Mouse (Mus musculus): ENCODE results near the gene Ctsl. TPM values are rescaled to one million over a fixed set of nuclear protein-coding genes. Genes with fewer than 3 reads are reported as not detected.
A peak's percentile ranks its signal among the peaks of the same experiment; 100 is the strongest.

The Ctsl gene
- polyA plus RNA-seq, 1 experiment from 2014 or later: 159 TPM

DNA sequence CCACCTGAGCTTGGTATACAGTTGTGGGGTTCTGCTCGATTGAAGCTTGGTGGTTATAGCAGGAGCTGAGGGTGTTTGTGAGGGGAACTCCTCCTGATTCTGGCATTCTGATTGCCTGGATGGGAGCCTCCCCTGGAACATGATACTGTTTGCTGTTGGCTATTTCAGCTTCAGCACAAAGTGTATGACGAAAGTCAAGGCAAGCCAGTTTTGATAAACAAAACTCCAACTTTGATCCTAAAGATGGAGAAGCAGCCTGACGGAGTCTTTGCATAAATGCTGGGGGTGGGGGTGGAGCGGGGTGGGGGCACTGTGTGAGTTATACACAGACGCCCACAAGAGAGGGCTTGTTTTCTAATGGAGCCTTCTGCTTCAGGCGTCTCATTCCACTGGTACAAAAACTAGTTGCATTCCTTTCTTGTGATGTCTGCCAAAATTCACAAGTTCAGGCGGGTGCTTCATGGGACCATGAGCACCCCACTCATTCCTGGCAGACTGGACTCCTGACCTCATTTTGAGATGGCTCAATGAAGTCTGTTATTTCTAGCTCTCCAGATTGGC, 30.2 kb upstream of the Ctsl start:
- Histone ChIP-seq H3K4me1 (no peaks in the 10 kb centered on the region), H3K4me3 (no peak overlapping the region), H3K9me3 (replicated peaks) (no peaks in the 10 kb centered on the region), H3K27ac (replicated peaks) (no peak overlapping the region), H3K36me3 (no peaks in the 10 kb centered on the region), H3K27me3 (ENCODE audit: low read depth, poor library complexity, severe bottlenecking) (no peaks in the 10 kb centered on the region)
- no peak for DNase-seq (ENCODE audit: low spot score)
- 75% methylated on average over 7 of the region's 7 CpGs for WGBS

DNA sequence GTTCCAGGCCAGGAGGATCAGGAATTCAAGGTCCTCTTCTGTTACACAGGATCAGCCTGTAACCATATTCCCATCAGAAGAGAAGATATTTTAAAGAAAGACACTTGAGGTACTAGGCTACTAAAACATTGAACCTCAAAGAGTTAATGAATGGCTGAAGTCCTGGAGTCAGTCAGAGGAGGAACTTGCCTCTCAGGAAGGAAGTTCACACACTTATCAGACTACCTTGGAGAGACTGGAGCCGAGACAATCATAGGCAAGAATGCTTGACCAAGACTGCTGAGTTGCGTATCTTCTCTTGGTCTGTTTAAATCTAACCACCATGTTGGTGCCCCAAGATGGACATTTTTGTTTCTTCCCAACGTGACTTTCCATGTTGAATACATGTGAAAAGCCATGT, 29.2 kb upstream of the Ctsl start:
- H3K4me3 ChIP-seq: no peak overlapping the region
- H3K27ac ChIP-seq (replicated peaks): no peak overlapping the region
- no peak for DNase-seq (ENCODE audit: low spot score)
- no peaks in the 10 kb centered on the region for H3K27me3 ChIP-seq (ENCODE audit: low read depth, poor library complexity, severe bottlenecking)
- no peaks in the 10 kb centered on the region for H3K9me3 ChIP-seq (replicated peaks)
- WGBS: 85% methylated on average over 3 of the region's 3 CpGs
- no peaks in the 10 kb centered on the region for H3K36me3 ChIP-seq
- H3K4me1 ChIP-seq: no peaks in the 10 kb centered on the region

DNA sequence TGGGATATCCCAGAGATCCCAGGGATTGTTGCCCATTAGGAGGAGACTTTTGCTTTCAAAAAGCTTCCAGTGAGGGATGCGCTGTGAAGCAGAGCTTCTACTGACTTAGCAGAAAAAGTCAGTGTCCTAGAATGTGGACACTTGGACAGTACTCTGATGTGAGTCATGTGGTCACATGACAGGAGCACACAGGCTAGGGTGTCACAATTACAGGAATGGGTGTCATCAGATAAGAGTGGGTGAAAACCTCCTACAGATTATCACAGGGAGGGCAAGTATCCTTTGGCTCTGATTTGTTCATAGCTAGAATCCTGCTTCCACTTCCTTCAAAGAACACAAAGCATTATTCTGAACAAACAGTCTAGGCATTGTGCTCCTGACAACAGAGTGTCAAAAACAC, 27.4 kb upstream of the Ctsl start:
- Histone ChIP-seq H3K27me3 (ENCODE audit: low read depth, poor library complexity, severe bottlenecking) (no peaks in the 10 kb centered on the region), H3K4me1 (no peaks in the 10 kb centered on the region), H3K36me3 (no peaks in the 10 kb centered on the region), H3K27ac (replicated peaks) (no peak overlapping the region), H3K4me3 (no peak overlapping the region), H3K9me3 (replicated peaks) (no peaks in the 10 kb centered on the region)
- WGBS: 100% methylated on average over 1 of the region's 1 CpGs
- no peak for DNase-seq (ENCODE audit: low spot score)

DNA sequence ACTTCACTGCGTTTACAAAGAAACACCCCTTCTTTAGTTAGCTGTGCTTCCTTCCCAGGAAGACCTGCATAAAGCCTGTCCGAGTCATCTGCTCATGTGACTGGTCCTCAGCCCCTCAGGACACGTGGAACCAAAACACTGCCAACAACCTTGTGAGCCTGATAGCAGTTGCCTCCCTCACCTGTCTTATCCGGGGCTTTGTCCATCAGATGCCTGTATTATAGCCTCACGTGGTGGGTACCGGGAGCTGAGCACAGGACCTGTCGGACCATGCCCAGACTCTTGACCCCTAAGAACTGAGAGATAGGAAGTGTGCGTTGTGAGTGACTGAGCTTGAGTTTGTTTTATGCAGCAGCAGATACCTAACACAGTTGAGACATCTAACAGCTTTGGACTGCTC, 26.3 kb upstream of the Ctsl start:
- Histone ChIP-seq H3K27me3 (ENCODE audit: low read depth, poor library complexity, severe bottlenecking) (no peaks in the 10 kb centered on the region), H3K36me3 (no peaks in the 10 kb centered on the region), H3K9me3 (replicated peaks) (no peaks in the 10 kb centered on the region), H3K27ac (replicated peaks) (no peak overlapping the region), H3K4me1 (no peaks in the 10 kb centered on the region), H3K4me3 (no peak overlapping the region)
- no peak for DNase-seq (ENCODE audit: low spot score)
- WGBS: 79% methylated on average over 8 of the region's 8 CpGs

DNA sequence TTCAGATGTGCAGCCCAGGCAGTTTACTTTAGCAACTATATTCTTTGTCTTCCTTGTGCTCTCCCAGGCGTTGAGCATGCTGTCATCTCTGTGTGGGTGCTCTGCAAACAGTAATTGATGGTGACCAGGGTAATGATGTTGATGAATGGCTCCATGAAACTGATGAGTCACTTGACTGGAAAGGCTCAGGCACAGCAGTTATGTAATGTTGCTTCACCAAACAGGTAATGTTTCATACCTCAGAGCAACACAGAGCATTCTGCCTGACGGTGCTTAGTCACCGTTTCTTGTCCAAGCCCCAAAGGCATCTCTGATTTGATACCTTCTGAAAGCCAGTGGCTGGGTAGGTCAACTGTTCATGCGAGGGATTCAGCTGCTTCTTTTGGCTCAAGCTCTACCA, 17.7 kb upstream of the Ctsl start:
- H3K4me3 ChIP-seq: no peak overlapping the region
- DNase-seq (ENCODE audit: low spot score): no peak
- H3K27ac ChIP-seq (replicated peaks): no peak overlapping the region
- no peaks in the 10 kb centered on the region for H3K27me3 ChIP-seq (ENCODE audit: low read depth, poor library complexity, severe bottlenecking)
- no peaks in the 10 kb centered on the region for H3K9me3 ChIP-seq (replicated peaks)
- H3K4me1 ChIP-seq: no peaks in the 10 kb centered on the region
- no peaks in the 10 kb centered on the region for H3K36me3 ChIP-seq
- WGBS: 81% methylated on average over 4 of the region's 4 CpGs

DNA sequence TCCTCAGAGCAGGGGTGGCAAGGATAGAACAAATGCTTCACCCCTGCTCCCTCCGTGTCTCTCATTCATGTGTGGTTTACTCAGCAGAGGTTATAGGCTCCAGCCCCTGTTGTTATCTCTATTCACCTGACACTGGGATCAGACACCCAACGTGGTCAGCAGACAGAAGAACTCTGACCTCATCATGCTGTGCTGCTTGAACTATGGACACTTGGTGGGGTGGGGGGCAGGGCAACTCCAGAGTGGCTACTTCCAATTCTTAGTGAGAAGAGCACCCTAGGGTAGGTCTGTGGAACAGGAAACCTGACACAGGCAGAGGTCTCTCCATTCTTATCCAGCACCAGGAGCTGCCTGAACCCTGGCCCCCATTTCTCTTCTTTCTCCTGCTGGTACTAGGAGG, 15.4 kb upstream of the Ctsl start:
- no peak for DNase-seq (ENCODE audit: low spot score)
- Histone ChIP-seq H3K36me3 (no peaks in the 10 kb centered on the region), H3K4me3 (no peak overlapping the region), H3K9me3 (replicated peaks) (no peaks in the 10 kb centered on the region), H3K27ac (replicated peaks) (no peak overlapping the region), H3K4me1 (no peaks in the 10 kb centered on the region), H3K27me3 (ENCODE audit: low read depth, poor library complexity, severe bottlenecking) (no peaks in the 10 kb centered on the region)
- 36% methylated on average over 2 of the region's 2 CpGs for WGBS

DNA sequence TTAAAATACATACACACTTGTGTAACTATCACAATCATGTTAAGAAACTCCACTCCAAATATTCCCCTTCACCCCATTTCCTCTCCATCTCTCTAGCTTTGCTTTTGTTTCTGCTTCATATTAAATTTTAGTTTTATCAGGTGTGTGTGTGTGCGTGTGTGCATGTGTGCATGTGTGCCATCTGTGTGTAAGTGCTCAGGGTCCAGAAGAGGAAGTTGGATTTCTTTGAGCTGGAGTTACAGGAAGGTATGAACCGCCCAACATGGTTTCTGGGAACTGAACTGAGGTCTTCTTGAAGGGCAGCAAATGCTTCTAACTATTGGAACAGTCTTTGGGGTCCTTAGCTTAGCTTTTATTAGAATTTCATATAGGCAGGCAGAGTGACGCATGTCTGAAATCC, 14.2 kb upstream of the Ctsl start:
- no peak overlapping the region for H3K4me3 ChIP-seq
- no peaks in the 10 kb centered on the region for H3K36me3 ChIP-seq
- no peak overlapping the region for H3K27ac ChIP-seq (replicated peaks)
- H3K9me3 ChIP-seq (replicated peaks): no peaks in the 10 kb centered on the region
- H3K27me3 ChIP-seq (ENCODE audit: low read depth, poor library complexity, severe bottlenecking): no peaks in the 10 kb centered on the region
- DNase-seq (ENCODE audit: low spot score): no peak
- H3K4me1 ChIP-seq: no peaks in the 10 kb centered on the region
- 85% methylated on average over 3 of the region's 3 CpGs for WGBS

DNA sequence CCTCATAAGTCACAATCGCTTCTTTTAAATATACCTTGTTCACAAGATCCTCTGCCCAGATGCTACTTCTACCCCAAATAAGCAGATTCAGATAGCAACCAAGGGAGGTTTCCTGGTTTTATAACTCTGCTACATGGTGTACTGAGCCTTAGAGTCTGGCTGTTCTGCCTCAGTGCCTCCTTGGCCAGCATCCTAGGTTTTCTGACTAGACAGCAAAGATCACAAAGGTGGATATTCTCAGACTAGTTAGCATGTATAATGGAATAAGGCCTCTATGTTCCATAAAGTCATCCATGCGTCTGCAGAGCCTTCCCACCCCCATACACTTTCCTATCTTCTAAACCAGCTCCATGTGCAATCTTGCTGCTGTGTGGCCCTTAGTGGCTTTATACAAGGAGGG, 9.6 kb upstream of the Ctsl start:
- no peaks in the 10 kb centered on the region for H3K36me3 ChIP-seq
- H3K9me3 ChIP-seq (replicated peaks): no peaks in the 10 kb centered on the region
- H3K4me3 ChIP-seq: no peak overlapping the region
- WGBS: 91% methylated on average over 2 of the region's 2 CpGs
- no peaks in the 10 kb centered on the region for H3K4me1 ChIP-seq
- H3K27me3 ChIP-seq (ENCODE audit: low read depth, poor library complexity, severe bottlenecking): no peaks in the 10 kb centered on the region
- no peak overlapping the region for H3K27ac ChIP-seq (replicated peaks)
- no peak for DNase-seq (ENCODE audit: low spot score)

DNA sequence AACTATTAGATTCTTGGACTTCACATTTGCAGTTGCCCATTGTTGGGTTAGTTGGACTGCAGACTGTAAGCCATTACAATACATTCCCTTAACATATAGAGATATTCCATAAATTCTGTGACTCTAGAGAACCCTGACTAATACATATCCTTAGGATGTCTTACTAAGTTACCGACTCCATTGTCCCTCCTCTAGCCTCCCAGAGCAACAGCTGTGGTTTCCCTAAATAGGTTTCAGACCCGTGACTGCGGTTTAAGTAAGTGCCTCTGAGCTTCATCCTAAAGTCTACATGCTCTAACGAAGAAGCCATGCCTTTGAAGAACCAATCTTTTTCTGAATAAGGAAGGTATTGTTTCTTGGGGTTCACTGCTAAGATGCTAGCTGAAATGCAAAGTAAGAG, 7.9 kb upstream of the Ctsl start:
- no peaks in the 10 kb centered on the region for H3K36me3 ChIP-seq
- H3K9me3 ChIP-seq (replicated peaks): no peaks in the 10 kb centered on the region
- H3K27ac ChIP-seq (replicated peaks): no peak overlapping the region
- no peaks in the 10 kb centered on the region for H3K27me3 ChIP-seq (ENCODE audit: low read depth, poor library complexity, severe bottlenecking)
- 85% methylated on average over 4 of the region's 4 CpGs for WGBS
- no peak overlapping the region for H3K4me3 ChIP-seq
- no peak for DNase-seq (ENCODE audit: low spot score)
- no peaks in the 10 kb centered on the region for H3K4me1 ChIP-seq

DNA sequence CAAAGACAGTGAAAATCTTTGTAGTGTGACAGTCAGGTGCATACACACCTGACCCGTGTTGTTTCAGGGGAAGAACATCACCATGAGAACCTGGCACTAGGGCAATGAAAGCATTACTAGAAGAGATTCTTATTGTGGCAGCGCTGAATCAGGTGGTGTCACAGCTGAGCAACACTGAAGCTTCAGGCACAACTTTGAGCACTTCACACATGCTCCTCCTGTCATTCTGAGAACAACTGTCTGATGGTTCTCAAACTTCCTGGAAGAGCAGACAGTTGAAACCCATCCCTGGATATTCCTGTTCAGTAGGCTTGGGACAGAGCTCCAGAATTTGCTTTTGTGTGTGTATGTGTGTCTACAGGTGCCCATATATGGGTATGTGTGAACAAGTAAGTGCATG, 5.8 kb upstream of the Ctsl start:
- Histone ChIP-seq H3K27ac (replicated peaks) (no peak overlapping the region), H3K27me3 (ENCODE audit: low read depth, poor library complexity, severe bottlenecking) (no peaks in the 10 kb centered on the region), H3K9me3 (replicated peaks) (no peaks in the 10 kb centered on the region), H3K4me1 (no peaks in the 10 kb centered on the region), H3K4me3 (no peak overlapping the region), H3K36me3 (no peaks in the 10 kb centered on the region)
- 87% methylated on average over 2 of the region's 2 CpGs for WGBS
- DNase-seq (ENCODE audit: low spot score): no peak

DNA sequence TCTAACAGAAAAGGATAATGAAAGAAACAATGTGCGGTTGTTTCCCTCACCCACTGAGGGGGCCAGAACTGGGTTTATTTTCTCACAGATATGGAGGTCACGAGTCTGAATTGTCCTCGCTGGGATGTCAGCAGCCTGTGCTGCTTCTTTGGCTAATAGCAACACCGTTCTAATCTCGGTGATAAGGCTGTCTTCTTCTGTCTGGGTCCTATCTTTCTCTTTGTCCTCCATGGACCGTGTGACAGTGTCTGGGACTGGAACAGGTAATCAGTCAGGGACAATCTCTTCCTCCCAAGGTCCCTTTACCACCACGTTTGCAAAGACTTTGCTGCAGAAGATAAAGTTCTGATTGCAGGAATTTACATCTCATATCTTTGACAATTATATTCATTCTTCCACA, 4.5 kb upstream of the Ctsl start:
- Histone ChIP-seq H3K4me3 (no peak overlapping the region), H3K27ac (replicated peaks) (no peak overlapping the region), H3K9me3 (replicated peaks) (no peaks in the 10 kb centered on the region), H3K27me3 (ENCODE audit: low read depth, poor library complexity, severe bottlenecking) (no peaks in the 10 kb centered on the region), H3K4me1 (no peaks in the 10 kb centered on the region), H3K36me3 (no peaks in the 10 kb centered on the region)
- 69% methylated on average over 7 of the region's 7 CpGs for WGBS
- no peak for DNase-seq (ENCODE audit: low spot score)

DNA sequence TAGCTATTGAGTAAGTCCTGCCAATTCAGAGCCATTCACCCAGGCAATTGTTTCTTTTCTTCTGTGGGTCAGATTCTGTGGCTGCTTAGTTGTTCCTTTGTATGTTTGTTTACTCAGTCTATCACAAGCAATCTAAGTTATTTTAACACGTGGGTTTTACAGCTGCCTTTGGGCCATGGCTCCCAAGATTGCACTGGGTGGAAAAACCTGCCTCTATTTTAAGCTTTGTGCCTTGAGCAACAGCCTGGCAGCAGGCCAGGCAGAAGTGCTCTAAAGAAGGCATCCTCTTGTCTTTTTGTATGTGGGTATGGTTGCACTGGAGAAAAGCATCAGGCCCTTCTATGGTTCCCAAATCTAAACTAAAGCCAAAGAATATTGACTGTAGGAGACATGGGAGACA, 3.0 kb upstream of the Ctsl start:
- no peak for DNase-seq (ENCODE audit: low spot score)
- Histone ChIP-seq H3K4me3 (no peak overlapping the region), H3K4me1 (peaks cover 11% of the 10 kb centered on the region), H3K27ac (replicated peaks) (no peak overlapping the region), H3K27me3 (ENCODE audit: low read depth, poor library complexity, severe bottlenecking) (no peaks in the 10 kb centered on the region), H3K36me3 (peaks cover 2% of the 10 kb centered on the region; the same call in 1 of the 2 replicates), H3K9me3 (replicated peaks) (no peaks in the 10 kb centered on the region)
- 26% methylated on average over 1 of the region's 1 CpGs for WGBS

DNA sequence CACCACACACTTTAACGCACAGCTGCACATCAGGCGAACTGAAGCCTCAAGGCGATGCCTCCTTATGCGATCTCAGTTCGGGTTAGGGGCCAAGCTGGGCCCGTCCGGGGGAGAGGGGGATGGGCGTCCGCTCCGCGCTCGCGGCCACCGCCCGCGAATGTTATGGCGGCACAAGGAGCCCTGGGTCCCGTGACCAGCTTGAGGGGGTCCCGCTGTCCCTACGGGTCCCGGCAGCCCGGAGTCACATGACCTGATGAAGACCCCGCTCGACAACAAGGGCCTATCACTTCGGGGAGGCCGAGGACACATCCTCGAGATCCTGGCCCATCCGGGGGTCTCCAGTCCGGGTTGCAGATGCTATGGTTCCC, 901 bp downstream of the Ctsl start:
- peak overlapping the region; percentile 80 for H3K4me3 ChIP-seq
- peaks cover 41% of the 10 kb centered on the region for H3K36me3 ChIP-seq
- peak overlapping the region; percentile 87 for H3K27ac ChIP-seq (replicated peaks)
- no peaks in the 10 kb centered on the region for H3K9me3 ChIP-seq (replicated peaks)
- WGBS: 0% methylated on average over 29 of the region's 29 CpGs
- no peak for DNase-seq (ENCODE audit: low spot score)
- H3K27me3 ChIP-seq (ENCODE audit: low read depth, poor library complexity, severe bottlenecking): no peaks in the 10 kb centered on the region
- H3K4me1 ChIP-seq: peaks cover 16% of the 10 kb centered on the region

DNA sequence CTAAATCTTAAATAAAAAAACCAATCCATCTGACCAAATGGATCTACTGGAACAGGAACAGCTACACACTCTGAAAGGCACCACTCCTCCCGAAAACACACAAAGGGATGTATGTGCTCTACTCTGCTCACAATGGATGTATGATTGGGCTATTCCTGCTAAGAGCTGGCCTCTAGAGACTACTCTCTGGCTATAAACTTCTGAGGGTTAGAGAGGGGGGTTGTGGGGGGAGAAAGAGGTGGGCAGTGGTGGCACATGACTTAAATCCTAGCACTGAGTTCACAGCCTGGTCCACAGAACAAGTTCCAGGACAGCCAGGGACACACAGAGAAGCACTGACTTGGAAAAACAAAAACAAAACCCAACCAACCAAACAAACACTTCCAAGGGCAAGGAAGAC, 2.1 kb downstream of the Ctsl start:
- 89% methylated on average over 1 of the region's 1 CpGs for WGBS
- H3K36me3 ChIP-seq: peaks cover 53% of the 10 kb centered on the region
- peak overlapping the region; percentile 80 for H3K4me3 ChIP-seq
- H3K27ac ChIP-seq (replicated peaks): no peak overlapping the region
- H3K9me3 ChIP-seq (replicated peaks): no peaks in the 10 kb centered on the region
- H3K4me1 ChIP-seq: peaks cover 16% of the 10 kb centered on the region
- no peak for DNase-seq (ENCODE audit: low spot score)
- no peaks in the 10 kb centered on the region for H3K27me3 ChIP-seq (ENCODE audit: low read depth, poor library complexity, severe bottlenecking)
